ENCODE assay signal across 9 mouse cellular contexts in genomic region chr4:140959715-140960479, GRCm38 (mm10). TPM values are rescaled to one million over a fixed set of nuclear protein-coding genes. Genes with fewer than 3 reads are reported as not detected.
A peak's percentile ranks its signal among the peaks of the same experiment; 100 is the strongest.
DNase-seq lines count a peak whose midpoint lies in the region; ATAC-seq and TF ChIP-seq lines count a peak whose summit lies in the region.
"Had no signal": no experiment of that assay in that cellular context is flagged by ENCODE, and none has a peak within 500 bp of the region (broad histone marks: within the 10 kb centered on the region; RNA-seq: fewer than 3 reads in every experiment).

No protein-coding gene starts in this region.

- H3K4me1 ChIP-seq in heart, embryonic 15.5 days (replicated peaks): peaks cover 49% of the 10 kb centered on the region
- H3K4me1 ChIP-seq in heart, adult 2 months (ENCODE audit: control insufficient read depth, insufficient read depth, low read length): peaks cover 4% of the 10 kb centered on the region
- peaks cover 18% of the 10 kb centered on the region for H3K4me1 ChIP-seq in hindbrain, postnatal 0 days (ENCODE audit: insufficient read depth, low read length)

- no peak overlapping the region for H3K4me3 ChIP-seq in heart, embryonic 15.5 days
- no peak overlapping the region; the same call in 1 of the 2 replicates for H3K4me3 ChIP-seq in heart, adult 2 months
- no peak overlapping the region for H3K4me3 ChIP-seq in C2C12 (ENCODE audit: insufficient read depth, poor library complexity, severe bottlenecking)
- H3K4me3 ChIP-seq in hindbrain, postnatal 0 days (ENCODE audit: low read length): no peak overlapping the region

- H3ac ChIP-seq in C2C12 (ENCODE audit: control insufficient read depth, insufficient read length, low read depth): no peak overlapping the region

- DNase-seq in heart, adult 2 months: no peak
- DNase-seq in 416B (ENCODE audit: low read depth): peak; percentile 82
- no peak for DNase-seq in hindbrain, postnatal 0 days (ENCODE audit: low spot score)
- no peak for DNase-seq in left cerebral cortex, postnatal 25 days (ENCODE audit: low spot score in 2 of 2)
- DNase-seq in urinary bladder, postnatal 14 days (ENCODE audit: low spot score): no peak
- no peak for DNase-seq in thymus, postnatal 14 days

- WGBS in heart, embryonic 15.5 days: 79% methylated on average over 10 of the region's 10 CpGs
- WGBS in heart, adult 2 months: 89% methylated on average over 10 of the region's 10 CpGs
- 82% methylated on average over 10 of the region's 10 CpGs for WGBS in hindbrain, postnatal 0 days

- H3K9ac ChIP-seq in heart, embryonic 15.5 days: no peak overlapping the region
- H3K9ac ChIP-seq in heart, adult 2 months (ENCODE audit: low read depth, low read length): no peak overlapping the region
- H3K9ac ChIP-seq in hindbrain, postnatal 0 days (replicated peaks; ENCODE audit: low read length): no peak overlapping the region

- no peaks in the 10 kb centered on the region for H3K36me3 ChIP-seq in heart, embryonic 15.5 days
- no peaks in the 10 kb centered on the region for H3K36me3 ChIP-seq in heart, adult 2 months (ENCODE audit: control insufficient read depth, insufficient read depth, low read length)
- H3K36me3 ChIP-seq in C2C12 (ENCODE audit: control insufficient read depth, insufficient read depth): peaks cover 7% of the 10 kb centered on the region
- no peaks in the 10 kb centered on the region for H3K36me3 ChIP-seq in hindbrain, postnatal 0 days (ENCODE audit: insufficient read depth, low read length)

- peaks cover 5% of the 10 kb centered on the region; the same call in 1 of the 2 replicates for H3K27me3 ChIP-seq in heart, embryonic 15.5 days
- no peaks in the 10 kb centered on the region for H3K27me3 ChIP-seq in heart, adult 2 months (ENCODE audit: control insufficient read depth, insufficient read depth, low read length)
- no peaks in the 10 kb centered on the region for H3K27me3 ChIP-seq in C2C12 (ENCODE audit: control insufficient read depth, insufficient read depth, insufficient read length)
- no peaks in the 10 kb centered on the region for H3K27me3 ChIP-seq in hindbrain, postnatal 0 days (ENCODE audit: insufficient read depth, low read length)

- TF ChIP-seq CTCF in heart, adult 2 months (IDR thresholded peaks at IDR 0.05): no peak
- TF ChIP-seq CTCF in C2C12 (IDR thresholded peaks at IDR 0.05; ENCODE audit: control insufficient read depth, insufficient read depth, insufficient read length): no peak
- TF ChIP-seq CTCF in hindbrain, postnatal 0 days (IDR thresholded peaks at IDR 0.05; ENCODE audit: low read depth): no peak

- no peak for ATAC-seq in heart, embryonic 15.5 days (replicated peaks; ENCODE audit: insufficient number of reproducible peaks, insufficient read depth, low FRiP score, low read depth)
- no peak for ATAC-seq in hindbrain, postnatal 0 days

- TF ChIP-seq EP300 in heart, adult 2 months (IDR thresholded peaks at IDR 0.05; ENCODE audit: insufficient read depth, low read depth, low read length): no peak

- no peaks in the 10 kb centered on the region for H3K9me3 ChIP-seq in heart, embryonic 15.5 days (replicated peaks)
- no peaks in the 10 kb centered on the region for H3K9me3 ChIP-seq in hindbrain, postnatal 0 days (ENCODE audit: low read length)

- peak overlapping the region; percentile 86 for H3K4me2 ChIP-seq in heart, embryonic 15.5 days
- no peak overlapping the region for H3K4me2 ChIP-seq in hindbrain, postnatal 0 days (ENCODE audit: low read depth, low read length)

- no peaks in the 10 kb centered on the region for H3K79me2 ChIP-seq in heart, adult 2 months (replicated peaks; ENCODE audit: control insufficient read depth, insufficient read depth, low read length)
- peaks cover 37% of the 10 kb centered on the region for H3K79me2 ChIP-seq in C2C12 (ENCODE audit: control insufficient read depth, insufficient read depth)

- no peak for TF ChIP-seq POLR2A in heart, adult 2 months (IDR thresholded peaks at IDR 0.05; ENCODE audit: insufficient read depth, low read depth, low read length)

- intact Hi-C loops in heart, adult 2 months (cut with DNase I): loop anchor here (2.0 to 5.0 kb wide), 5 partner anchors 27 to 238 kb away; partner anchors contain the start of genes Atp13a2, Necap2 and Szrd1
- intact Hi-C loops in left cerebral cortex, postnatal 25 days (cut with DNase I): loop anchor here (5.0 kb wide), 2 partner anchors 198 to 258 kb away; partner anchors contain the start of gene Rcc2

- H3K79me3 ChIP-seq in C2C12 (ENCODE audit: low read depth): peaks cover 32% of the 10 kb centered on the region

- peak overlapping the region; percentile 91; the same call in 1 of the 2 replicates for H3K27ac ChIP-seq in heart, embryonic 15.5 days
- H3K27ac ChIP-seq in heart, adult 2 months: no peak overlapping the region
- H3K27ac ChIP-seq in hindbrain, postnatal 0 days: peak overlapping the region; percentile 69; the same call in 1 of the 2 replicates

TF ChIP-seq in C2C12, 6 proteins besides CTCF, POLR2A, EP300 and RAD21:
- TF ChIP-seq CEBPB (IDR thresholded peaks at IDR 0.05; ENCODE audit: low read depth) (peak; percentile 76), MAX (IDR thresholded peaks at IDR 0.05) (no peak)

RNA-seq across cellular contexts. Expression of gene Sdhb, which starts 1.1 kb away (rescaled TPM):
- 812 and 965 TPM in 2 replicates for polyA plus RNA-seq in heart, embryonic 15.5 days (2015; fragmentation: Nextera tagmentation; extraction: Ambion mirVana)
- 1,000 to 10,000 TPM; 1,126 to 1,344 TPM for total RNA-seq in heart, adult 2 months (2021)
- polyA plus RNA-seq in heart, adult 2 months (2012; rRNA removed): 1,030 and 1,505 TPM in 2 replicates
- 370 TPM for polyA plus RNA-seq in C2C12 (2012; fragmentation: generic; extraction: Trizol)
- total RNA-seq in hindbrain, postnatal 0 days (2014; rRNA removed): 176 and 217 TPM in 2 replicates
- polyA plus RNA-seq in hindbrain, postnatal 0 days (2015; fragmentation: Nextera tagmentation; extraction: Ambion mirVana): 583 and 596 TPM in 2 replicates
- 100 to 1,000 TPM; 187 to 191 TPM for total RNA-seq in left cerebral cortex, postnatal 25 days (2021)

RNA-seq across cellular contexts. Expression of gene Atp13a2, which starts 26.8 kb away (rescaled TPM):
- polyA plus RNA-seq in heart, embryonic 15.5 days (2015; fragmentation: Nextera tagmentation; extraction: Ambion mirVana): 23.4 and 38.8 TPM in 2 replicates
- 10 to 100 TPM; 15.1 to 17.7 TPM for total RNA-seq in heart, adult 2 months (2021)
- 30.4 and 34.8 TPM in 2 replicates for polyA plus RNA-seq in heart, adult 2 months (2012; rRNA removed)
- polyA plus RNA-seq in C2C12 (2012; fragmentation: generic; extraction: Trizol): 17.1 TPM
- total RNA-seq in hindbrain, postnatal 0 days (2014; rRNA removed): 408 and 435 TPM in 2 replicates
- 151 and 166 TPM in 2 replicates for polyA plus RNA-seq in hindbrain, postnatal 0 days (2015; fragmentation: Nextera tagmentation; extraction: Ambion mirVana)
- total RNA-seq in left cerebral cortex, postnatal 25 days (2021): 100 to 1,000 TPM; 162 to 171 TPM

RNA-seq across cellular contexts. Expression of gene Mfap2, which starts 50.3 kb away (rescaled TPM):
- 237 and 341 TPM in 2 replicates for polyA plus RNA-seq in heart, embryonic 15.5 days (2015; fragmentation: Nextera tagmentation; extraction: Ambion mirVana)
- 1 to 10 TPM; 3.1 TPM for total RNA-seq in heart, adult 2 months (2021)
- polyA plus RNA-seq in heart, adult 2 months (2012; rRNA removed): 12.2 and 17.6 TPM in 2 replicates
- 2.0 TPM for polyA plus RNA-seq in C2C12 (2012; fragmentation: generic; extraction: Trizol)
- 20.6 and 42.3 TPM in 2 replicates for total RNA-seq in hindbrain, postnatal 0 days (2014; rRNA removed)
- polyA plus RNA-seq in hindbrain, postnatal 0 days (2015; fragmentation: Nextera tagmentation; extraction: Ambion mirVana): 92.0 and 99.5 TPM in 2 replicates
- 1 to 10 TPM; 4.4 to 4.5 TPM for total RNA-seq in left cerebral cortex, postnatal 25 days (2021)
- total RNA-seq: megakaryocyte-erythroid progenitor cell, adult 5-6 weeks had no signal

RNA-seq across cellular contexts. Expression of gene Padi2, which starts 53.8 kb away (rescaled TPM):
- polyA plus RNA-seq in heart, embryonic 15.5 days (2015; fragmentation: Nextera tagmentation; extraction: Ambion mirVana): 1.2 and 3.1 TPM in 2 replicates
- under 1 TPM; 0.31 to 0.96 TPM for total RNA-seq in heart, adult 2 months (2021)
- 1.3 and 1.4 TPM in 2 replicates for polyA plus RNA-seq in heart, adult 2 months (2012; rRNA removed)
- polyA plus RNA-seq in C2C12 (2012; fragmentation: generic; extraction: Trizol): 2.1 TPM
- 5.3 and 5.5 TPM in 2 replicates for total RNA-seq in hindbrain, postnatal 0 days (2014; rRNA removed)
- polyA plus RNA-seq in hindbrain, postnatal 0 days (2015; fragmentation: Nextera tagmentation; extraction: Ambion mirVana): 2.7 and 3.0 TPM in 2 replicates
- total RNA-seq in left cerebral cortex, postnatal 25 days (2021): 10 to 100 TPM in 1 of 2 experiments, 1 to 10 TPM in 1; 9.5 to 12.1 TPM
